ENCODE assay signal across 17 mouse cellular contexts in the genomic region with DNA sequence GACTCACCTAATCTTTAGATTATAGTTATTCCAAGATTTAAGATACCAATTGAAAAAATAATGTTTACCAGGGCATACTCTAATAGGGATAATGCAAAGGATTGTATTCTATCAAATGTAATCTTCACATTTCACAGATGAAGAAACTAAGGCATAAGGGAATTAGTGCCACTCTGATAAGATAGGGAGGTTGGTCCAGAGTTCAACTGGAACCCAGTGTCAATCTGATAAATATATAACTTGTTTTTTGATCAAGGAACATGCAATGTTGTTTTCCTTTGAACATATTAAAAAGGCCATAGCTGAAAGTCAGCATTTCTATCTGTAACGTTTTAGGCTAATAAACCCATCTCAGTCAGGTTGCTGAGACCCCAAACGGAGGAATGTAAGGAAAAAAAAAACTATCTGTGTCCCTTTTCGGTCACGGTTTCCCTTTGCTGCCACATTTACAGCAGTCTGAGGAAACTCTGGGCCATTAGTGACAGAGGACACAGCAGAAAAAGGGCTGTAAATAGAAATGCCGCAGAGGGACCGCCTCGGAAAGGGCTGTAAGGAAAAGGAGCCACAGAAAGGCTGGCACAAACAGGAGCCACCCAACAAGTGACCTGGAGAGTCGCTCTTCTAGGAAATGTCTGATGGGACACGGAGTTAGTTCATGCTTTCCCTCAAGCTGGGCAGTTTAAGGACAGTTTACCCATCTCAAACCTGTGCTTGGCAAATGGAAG. TPM values are rescaled to one million over a fixed set of nuclear protein-coding genes. Genes with fewer than 3 reads are reported as not detected.
DNase-seq lines count a peak whose midpoint lies in the region; ATAC-seq and TF ChIP-seq lines count a peak whose summit lies in the region.
"Had no signal": no experiment of that assay in that cellular context is flagged by ENCODE, and none has a peak within 500 bp of the region (broad histone marks: within the 10 kb centered on the region; RNA-seq: fewer than 3 reads in every experiment).

No protein-coding gene starts in this region.

- TF ChIP-seq CTCF in heart, adult 2 months (IDR thresholded peaks at IDR 0.05), result no peak
- no peak for TF ChIP-seq CTCF in liver, adult 2 months (IDR thresholded peaks at IDR 0.05; ENCODE audit: low read depth, low read length)

- intact Hi-C loops in heart, adult 2 months (cut with DNase I), result no loop called here

- peak overlapping the region; percentile 1; the same call in 1 of the 2 replicates for H3K4me3 ChIP-seq in heart, adult 2 months
- H3K4me3 ChIP-seq in heart, embryonic 15.5 days, result no peak overlapping the region
- H3K4me3 ChIP-seq in heart, embryonic 10.5 days, result no peak overlapping the region
- no peak overlapping the region for H3K4me3 ChIP-seq in liver, adult 2 months (ENCODE audit: insufficient read depth, low read depth, low read length)
- no peak overlapping the region for H3K4me3 ChIP-seq in hindbrain, embryonic 11.5 days (ENCODE audit: low read depth, low read length)
- H3K4me3 ChIP-seq: embryonic facial prominence, embryonic 13.5 days; forebrain, embryonic 13.5 days had no signal

- H3K36me3 ChIP-seq in heart, adult 2 months (ENCODE audit: control insufficient read depth, insufficient read depth, low read length), result peaks cover 52% of the 10 kb centered on the region
- H3K36me3 ChIP-seq in heart, embryonic 15.5 days, result peaks cover 39% of the 10 kb centered on the region
- peaks cover 63% of the 10 kb centered on the region for H3K36me3 ChIP-seq in heart, embryonic 10.5 days
- peaks cover 49% of the 10 kb centered on the region for H3K36me3 ChIP-seq in liver, adult 2 months (ENCODE audit: control insufficient read depth, insufficient read depth, low read length)
- 0 out of 2 replicates have a peak, but pooled peaks cover 2% of the 10 kb centered on the region for H3K36me3 ChIP-seq in hindbrain, embryonic 11.5 days (ENCODE audit: control insufficient read depth, insufficient read depth, low read length)

- 56% methylated on average over 9 of the region's 9 CpGs for WGBS in heart, adult 2 months
- WGBS in heart, embryonic 15.5 days, result 75% methylated on average over 9 of the region's 9 CpGs
- WGBS in heart, embryonic 10.5 days, result 86% methylated on average over 9 of the region's 9 CpGs
- WGBS in liver, adult 2 months, result 42% methylated on average over 9 of the region's 9 CpGs
- WGBS in hindbrain, embryonic 11.5 days, result 92% methylated on average over 9 of the region's 9 CpGs

- 0 out of 2 replicates have a peak, but pooled peaks cover 1% of the 10 kb centered on the region for H3K79me2 ChIP-seq in heart, adult 2 months (replicated peaks; ENCODE audit: control insufficient read depth, insufficient read depth, low read length)
- peaks cover 7% of the 10 kb centered on the region; the same call in 1 of the 2 replicates for H3K79me2 ChIP-seq in liver, adult 2 months (ENCODE audit: control insufficient read depth, insufficient read depth, low read length)

- no peak for TF ChIP-seq POLR2A in heart, adult 2 months (IDR thresholded peaks at IDR 0.05; ENCODE audit: insufficient read depth, low read depth, low read length)
- no peak for TF ChIP-seq POLR2A in liver, adult 2 months (IDR thresholded peaks at IDR 0.05; ENCODE audit: extremely low read depth, insufficient read depth, low read length)

- H3K9me3 ChIP-seq in heart, embryonic 15.5 days (replicated peaks), result no peaks in the 10 kb centered on the region
- no peaks in the 10 kb centered on the region for H3K9me3 ChIP-seq in heart, embryonic 10.5 days
- no peaks in the 10 kb centered on the region for H3K9me3 ChIP-seq in hindbrain, embryonic 11.5 days (ENCODE audit: control insufficient read depth, low read length)
- H3K9me3 ChIP-seq: embryonic facial prominence, embryonic 13.5 days; forebrain, embryonic 13.5 days had no signal

- DNase-seq in heart, adult 2 months, result no peak
- DNase-seq in heart, adult 8-10 months (ENCODE audit: low spot score), result no peak
- DNase-seq in heart, embryonic 10.5 days (ENCODE audit: low spot score), result no peak
- DNase-seq in liver, adult 2 months (ENCODE audit: extremely low read depth, low read depth, low spot score), result peak; percentile 85
- DNase-seq in liver, result no peak
- DNase-seq in urinary bladder, adult 18-20 months (ENCODE audit: low spot score in 2 of 2), result no peak
- DNase-seq in hindbrain, embryonic 11.5 days (ENCODE audit: low spot score), result no peak
- DNase-seq: cerebellum, adult 9-11 months; forebrain, postnatal 0 days; gastrocnemius, postnatal 36 days; kidney, adult 11 months had no signal

- H3K4me2 ChIP-seq in heart, embryonic 15.5 days, result no peak overlapping the region
- no peak overlapping the region for H3K4me2 ChIP-seq in hindbrain, embryonic 11.5 days (replicated peaks; ENCODE audit: low read depth, low read length)
- H3K4me2 ChIP-seq: embryonic facial prominence, embryonic 13.5 days; forebrain, embryonic 13.5 days; hindbrain, embryonic 14.5 days had no signal

- no peak overlapping the region for H3K9ac ChIP-seq in heart, adult 2 months (ENCODE audit: low read depth, low read length)
- H3K9ac ChIP-seq in heart, embryonic 15.5 days, result 0 out of 2 replicates have a peak overlapping the region, but pooled peaks have one; percentile 14
- peak overlapping the region; percentile 63; the same call in 1 of the 2 replicates for H3K9ac ChIP-seq in liver, adult 2 months (ENCODE audit: low read depth, low read length)
- no peak overlapping the region for H3K9ac ChIP-seq in hindbrain, embryonic 11.5 days (ENCODE audit: low read depth, low read length)
- H3K9ac ChIP-seq: embryonic facial prominence, embryonic 13.5 days; forebrain, embryonic 13.5 days; forebrain, postnatal 0 days; hindbrain, embryonic 14.5 days had no signal

- H3K27ac ChIP-seq in heart, adult 2 months, result peak overlapping the region; percentile 96
- peak overlapping the region; percentile 56 for H3K27ac ChIP-seq in heart, embryonic 15.5 days
- no peak overlapping the region for H3K27ac ChIP-seq in heart, embryonic 10.5 days
- H3K27ac ChIP-seq in liver, adult 2 months (replicated peaks; ENCODE audit: insufficient read depth, low read depth, low read length), result peak overlapping the region; percentile 98
- no peak overlapping the region for H3K27ac ChIP-seq in hindbrain, embryonic 11.5 days (ENCODE audit: low read depth, low read length)
- H3K27ac ChIP-seq: embryonic facial prominence, embryonic 13.5 days; forebrain, embryonic 13.5 days; hindbrain, embryonic 14.5 days had no signal

- TF ChIP-seq EP300 in heart, adult 2 months (IDR thresholded peaks at IDR 0.05; ENCODE audit: insufficient read depth, low read depth, low read length), result no peak

- ATAC-seq in heart, embryonic 15.5 days (replicated peaks; ENCODE audit: insufficient number of reproducible peaks, insufficient read depth, low FRiP score, low read depth), result no peak
- ATAC-seq in hindbrain, embryonic 11.5 days (ENCODE audit: low FRiP score), result no peak
- ATAC-seq: activated CD4-positive, CD25-positive, alpha-beta regulatory T cell, adult 4 months; forebrain, embryonic 13.5 days; forebrain, postnatal 0 days; Patski had no signal

- peaks cover 7% of the 10 kb centered on the region for H3K4me1 ChIP-seq in heart, adult 2 months (ENCODE audit: control insufficient read depth, insufficient read depth, low read length)
- peaks cover 59% of the 10 kb centered on the region for H3K4me1 ChIP-seq in heart, embryonic 15.5 days (replicated peaks)
- H3K4me1 ChIP-seq in heart, embryonic 10.5 days, result 0 out of 2 replicates have a peak, but pooled peaks cover 7% of the 10 kb centered on the region
- peaks cover 26% of the 10 kb centered on the region for H3K4me1 ChIP-seq in liver, adult 2 months (ENCODE audit: control insufficient read depth, insufficient read depth, low read length)
- H3K4me1 ChIP-seq in hindbrain, embryonic 11.5 days (replicated peaks; ENCODE audit: control insufficient read depth, insufficient read depth, low read length), result no peaks in the 10 kb centered on the region

- no peaks in the 10 kb centered on the region for H3K27me3 ChIP-seq in heart, adult 2 months (ENCODE audit: control insufficient read depth, insufficient read depth, low read length)
- H3K27me3 ChIP-seq in heart, embryonic 15.5 days, result no peaks in the 10 kb centered on the region
- no peaks in the 10 kb centered on the region for H3K27me3 ChIP-seq in heart, embryonic 10.5 days (ENCODE audit: insufficient read depth, poor library complexity, severe bottlenecking)
- H3K27me3 ChIP-seq in liver, adult 2 months (ENCODE audit: control insufficient read depth, insufficient read depth, low read length), result no peaks in the 10 kb centered on the region
- H3K27me3 ChIP-seq in hindbrain, embryonic 11.5 days (ENCODE audit: control insufficient read depth, insufficient read depth, low read length), result no peaks in the 10 kb centered on the region
- H3K27me3 ChIP-seq: embryonic facial prominence, embryonic 13.5 days; forebrain, embryonic 13.5 days; Patski had no signal

RNA-seq across cellular contexts. Expression of a gene that starts 7.2 kb away (rescaled TPM):
- total RNA-seq in heart, adult 2 months (2021), result 1 to 10 TPM; 4.2 to 5.4 TPM
- polyA plus RNA-seq in heart, adult 2 months (2012; rRNA removed), result 1.4 and 5.8 TPM in 2 replicates
- 1 to 10 TPM; 3.1 to 5.1 (median 3.8) TPM for total RNA-seq in heart, adult 8-10 months (2022)
- 6.7 and 7.7 TPM in 2 replicates for polyA plus RNA-seq in heart, embryonic 15.5 days (2015; fragmentation: Nextera tagmentation; extraction: Ambion mirVana)
- polyA plus RNA-seq in heart, embryonic 10.5 days (2016; fragmentation: Nextera tagmentation; extraction: Ambion mirVana), result 6.8 and 7.0 TPM in 2 replicates
- 4.8 TPM in 2 replicates for total RNA-seq in liver, adult 2 months (2014; rRNA removed)
- polyA plus RNA-seq in liver, adult 2 months (2012; rRNA removed), result 0.94 and 1.8 TPM in 2 replicates
- polyA plus RNA-seq in hindbrain, embryonic 11.5 days (2014; fragmentation: Nextera tagmentation; extraction: Ambion mirVana), result 13.8 and 16.0 TPM in 2 replicates

RNA-seq across cellular contexts. Expression of a gene that starts 7.3 kb away (rescaled TPM):
- total RNA-seq in heart, adult 2 months (2021), result 1,000 to 10,000 TPM; 2,315 to 2,577 TPM
- polyA plus RNA-seq in heart, adult 2 months (2012; rRNA removed), result 1,485 and 2,844 TPM in 2 replicates
- 1,000 to 10,000 TPM; 2,451 to 2,967 (median 2,633) TPM for total RNA-seq in heart, adult 8-10 months (2022)
- polyA plus RNA-seq in heart, embryonic 15.5 days (2015; fragmentation: Nextera tagmentation; extraction: Ambion mirVana), result 1,610 and 1,790 TPM in 2 replicates
- polyA plus RNA-seq in heart, embryonic 10.5 days (2016; fragmentation: Nextera tagmentation; extraction: Ambion mirVana), result 800 and 1,183 TPM in 2 replicates
- total RNA-seq in liver, adult 2 months (2014; rRNA removed), result 1,388 and 1,668 TPM in 2 replicates
- 356 and 394 TPM in 2 replicates for polyA plus RNA-seq in liver, adult 2 months (2012; rRNA removed)
- polyA plus RNA-seq in hindbrain, embryonic 11.5 days (2014; fragmentation: Nextera tagmentation; extraction: Ambion mirVana), result 428 and 430 TPM in 2 replicates

Comparison
In these comparisons a context has a peak if more than half of its experiments do, and no peak if none do; other contexts are left out.
1. H3K27ac ChIP-seq: peak in heart, adult 2 months (single experiment), heart, embryonic 15.5 days (single experiment) and liver, adult 2 months (single experiment); none in heart, embryonic 10.5 days (single experiment) and hindbrain, embryonic 11.5 days (single experiment).
2. H3K9ac ChIP-seq: peak in heart, embryonic 15.5 days (single experiment) and liver, adult 2 months (single experiment); none in heart, adult 2 months (single experiment) and hindbrain, embryonic 11.5 days (single experiment).